Mouse (Mus musculus): ENCODE results near the gene Frmpd1.

- no peak for TF ChIP-seq MAX (IDR thresholded peaks at IDR 0.05; ENCODE audit: low read length)
- no peak for TF ChIP-seq CTCF (IDR thresholded peaks at IDR 0.05 in 2 of 3, conservative IDR thresholded peaks at IDR 0.05 in 1 of 3; ENCODE audit: control insufficient read depth in 1 of 3, insufficient read depth in 1 of 3, low read depth in 2 of 3, low read length in 3 of 3, poor library complexity in 1 of 3, severe bottlenecking in 1 of 3)
- 0 out of 4 replicates have a peak, but pooled peaks of 1 of the 2 experiments have one; percentile 7 for TF ChIP-seq EP300 (IDR thresholded peaks at IDR 0.05; ENCODE audit: low read depth in 1 of 2, low read length in 2 of 2)
- no peak for TF ChIP-seq POLR2AphosphoS2 (IDR thresholded peaks at IDR 0.05; ENCODE audit: low read length)
- TF ChIP-seq USF1 (IDR thresholded peaks at IDR 0.05; ENCODE audit: low read depth, low read length) = no peak
- TF ChIP-seq HCFC1 (IDR thresholded peaks at IDR 0.05; ENCODE audit: low read depth, low read length) = no peak
These were observed 58.7 kb downstream of the Frmpd1 start for GRCm38 (mm10) chr4:45243211-45243902.

All from MEL (cell line).